Mouse (Mus musculus): ENCODE measurements at regions not wholly inside any gene's neighbourhood (a gene's known extent, or its start where the extent isn't known, plus 50 kb on each side); places are given as distances from the start of the nearest gene placed in this dataset.

- no peak for TF ChIP-seq CTCF (IDR thresholded peaks at IDR 0.05; ENCODE audit: low read depth)
- no peak for TF ChIP-seq EP300 (IDR thresholded peaks at IDR 0.05; ENCODE audit: low read depth)
These were observed 181.6 kb upstream of the Gm6793 start for GRCm38 (mm10) chr8:112196423-112196822.
